Comparison of ENCODE assay signal across 8 mouse cellular contexts in the genomic region with DNA sequence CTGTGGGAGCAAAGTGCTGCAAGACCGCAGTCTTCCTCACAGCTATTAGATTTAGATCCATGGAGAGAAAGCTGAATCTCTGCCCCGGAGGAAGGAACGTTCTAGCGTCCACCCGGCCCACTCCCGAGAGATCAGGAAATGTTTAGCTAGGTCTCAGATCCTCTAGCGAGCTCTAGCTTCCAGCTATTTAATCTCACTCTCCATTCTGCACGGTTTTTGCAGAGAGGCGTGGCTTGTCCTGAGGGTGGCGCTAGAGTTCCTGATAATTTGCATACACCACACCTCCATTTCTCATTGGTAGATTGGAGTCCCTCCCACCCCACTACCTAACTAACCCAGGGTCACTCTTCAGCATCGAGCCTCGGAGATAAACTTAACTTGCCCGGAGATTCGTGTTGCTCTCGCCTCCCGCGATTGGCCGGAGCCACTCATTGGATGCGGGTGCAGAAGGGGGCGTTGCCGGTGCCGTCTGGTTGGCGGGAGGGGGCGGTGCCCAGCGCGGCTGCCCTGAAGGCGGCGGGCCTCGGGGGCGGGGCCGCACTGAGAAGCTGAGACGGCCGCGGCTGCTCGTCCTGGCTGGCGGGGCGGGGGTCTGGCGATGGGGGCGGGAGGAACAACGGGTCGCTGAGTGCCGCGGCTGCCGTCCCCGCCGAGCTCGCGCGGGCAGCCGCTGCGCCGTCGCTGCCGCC. TPM values are rescaled to one million over a fixed set of nuclear protein-coding genes. Genes with fewer than 3 reads are reported as not detected.
A peak's percentile ranks its signal among the peaks of the same experiment; 100 is the strongest.
DNase-seq lines count a peak whose midpoint lies in the region; ATAC-seq and TF ChIP-seq lines count a peak whose summit lies in the region.

No protein-coding gene starts in this region.

- H3K27ac ChIP-seq in embryonic facial prominence, embryonic 14.5 days (replicated peaks; ENCODE audit: low read depth, low read length) = peak overlapping the region; percentile 95
- peak overlapping the region; percentile 85 for H3K27ac ChIP-seq in heart, adult 2 months
- H3K27ac ChIP-seq in limb, embryonic 13.5 days = peak overlapping the region; percentile 97
- H3K27ac ChIP-seq in midbrain, embryonic 16.5 days (ENCODE audit: low read length) = peak overlapping the region; percentile 90

- H3K9me3 ChIP-seq in embryonic facial prominence, embryonic 14.5 days (ENCODE audit: control insufficient read depth, low read length) = no peaks in the 10 kb centered on the region
- H3K9me3 ChIP-seq in limb, embryonic 13.5 days = no peaks in the 10 kb centered on the region
- H3K9me3 ChIP-seq in midbrain, embryonic 16.5 days (replicated peaks; ENCODE audit: control insufficient read depth, low read length, poor library complexity, severe bottlenecking) = no peaks in the 10 kb centered on the region

- H3K4me3 ChIP-seq in embryonic facial prominence, embryonic 14.5 days (ENCODE audit: low read depth, low read length) = peak overlapping the region; percentile 88
- peak overlapping the region; percentile 67 for H3K4me3 ChIP-seq in heart, adult 2 months
- H3K4me3 ChIP-seq in limb, embryonic 13.5 days = peak overlapping the region; percentile 92
- peak overlapping the region; percentile 77 for H3K4me3 ChIP-seq in midbrain, embryonic 16.5 days (ENCODE audit: low read depth, low read length)

- TF ChIP-seq POLR2A in heart, adult 2 months (IDR thresholded peaks at IDR 0.05; ENCODE audit: insufficient read depth, low read depth, low read length) = peak; percentile 85

- no peaks in the 10 kb centered on the region for H3K79me2 ChIP-seq in heart, adult 2 months (replicated peaks; ENCODE audit: control insufficient read depth, insufficient read depth, low read length)

- no peaks in the 10 kb centered on the region for H3K27me3 ChIP-seq in embryonic facial prominence, embryonic 14.5 days (replicated peaks; ENCODE audit: control insufficient read depth, insufficient read depth, low read length)
- H3K27me3 ChIP-seq in heart, adult 2 months (ENCODE audit: control insufficient read depth, insufficient read depth, low read length) = no peaks in the 10 kb centered on the region
- no peaks in the 10 kb centered on the region for H3K27me3 ChIP-seq in limb, embryonic 13.5 days
- H3K27me3 ChIP-seq in midbrain, embryonic 16.5 days (ENCODE audit: control insufficient read depth, insufficient read depth, low read depth, low read length) = no peaks in the 10 kb centered on the region; the same call in 1 of the 2 replicates

- peak; percentile 81 for TF ChIP-seq EP300 in heart, adult 2 months (IDR thresholded peaks at IDR 0.05; ENCODE audit: insufficient read depth, low read depth, low read length)

- under 1% methylated on average over 27 of the region's 54 CpGs for WGBS in embryonic facial prominence, embryonic 14.5 days
- under 1% methylated on average over 28 of the region's 54 CpGs for WGBS in heart, adult 2 months
- WGBS in limb, embryonic 13.5 days = under 1% methylated on average over 50 of the region's 54 CpGs
- WGBS in midbrain, embryonic 16.5 days = under 1% methylated on average over 42 of the region's 54 CpGs

- H3K4me2 ChIP-seq in embryonic facial prominence, embryonic 14.5 days (ENCODE audit: low read depth, low read length) = peak overlapping the region; percentile 61
- H3K4me2 ChIP-seq in limb, embryonic 13.5 days (replicated peaks) = peak overlapping the region; percentile 68
- peak overlapping the region; percentile 71 for H3K4me2 ChIP-seq in midbrain, embryonic 16.5 days (ENCODE audit: low read length)

- peak; percentile 83 for TF ChIP-seq CTCF in heart, adult 2 months (IDR thresholded peaks at IDR 0.05)

- intact Hi-C loops in heart, adult 2 months (cut with DNase I) = loop anchor here (2.0 to 5.0 kb wide), 4 partner anchors 69 to 387 kb away; partner anchors contain the start of genes Cwc15, Endod1 and Kdm4d

- ATAC-seq in embryonic facial prominence, embryonic 14.5 days (ENCODE audit: low read depth) = peak; percentile 98
- ATAC-seq in limb, embryonic 13.5 days (ENCODE audit: low FRiP score, low read depth) = peak; percentile 98
- peak; percentile 99 for ATAC-seq in midbrain, embryonic 16.5 days

- peaks cover 15% of the 10 kb centered on the region; the same call in 1 of the 2 replicates for H3K4me1 ChIP-seq in embryonic facial prominence, embryonic 14.5 days (ENCODE audit: control insufficient read depth, insufficient read depth, low read length)
- H3K4me1 ChIP-seq in heart, adult 2 months (ENCODE audit: control insufficient read depth, insufficient read depth, low read length) = no peaks in the 10 kb centered on the region
- peaks cover 21% of the 10 kb centered on the region for H3K4me1 ChIP-seq in limb, embryonic 13.5 days
- peaks cover 20% of the 10 kb centered on the region for H3K4me1 ChIP-seq in midbrain, embryonic 16.5 days (ENCODE audit: control insufficient read depth, insufficient read depth, low read length)

- H3K36me3 ChIP-seq in embryonic facial prominence, embryonic 14.5 days (ENCODE audit: control insufficient read depth, insufficient read depth, low read length) = no peaks in the 10 kb centered on the region
- H3K36me3 ChIP-seq in heart, adult 2 months (ENCODE audit: control insufficient read depth, insufficient read depth, low read length) = no peaks in the 10 kb centered on the region
- no peaks in the 10 kb centered on the region for H3K36me3 ChIP-seq in limb, embryonic 13.5 days
- no peaks in the 10 kb centered on the region for H3K36me3 ChIP-seq in midbrain, embryonic 16.5 days (ENCODE audit: control insufficient read depth, insufficient read depth, low read length)

- DNase-seq in 3T3-L1 (ENCODE audit: low read depth, low spot score) = peak; percentile 99
- DNase-seq in adrenal gland, postnatal 4 days (ENCODE audit: low spot score in 2 of 2) = peak; percentile 87 to 96
- DNase-seq in embryonic facial prominence, embryonic 14.5 days (ENCODE audit: low spot score) = peak; percentile 100
- DNase-seq in heart, adult 2 months = peak; percentile 96 to 99
- DNase-seq in kidney, adult 8-10 months = peak; percentile 99 to 100
- peak; percentile 83 to 96 for DNase-seq in spleen, postnatal 10 days (ENCODE audit: low spot score in 2 of 2)

- H3K9ac ChIP-seq in embryonic facial prominence, embryonic 14.5 days (ENCODE audit: low read depth, low read length) = peak overlapping the region; percentile 93
- peak overlapping the region; percentile 79 for H3K9ac ChIP-seq in heart, adult 2 months (ENCODE audit: low read depth, low read length)
- peak overlapping the region; percentile 96 for H3K9ac ChIP-seq in limb, embryonic 13.5 days
- peak overlapping the region; percentile 94 for H3K9ac ChIP-seq in midbrain, embryonic 16.5 days (ENCODE audit: low read depth, low read length)

RNA-seq across cellular contexts. Expression of gene Sesn3, which starts 1.1 kb away (rescaled TPM):
- total RNA-seq in adrenal gland, postnatal 4 days (2021) = 10 to 100 TPM; 50.7 to 52.8 TPM
- polyA plus RNA-seq in embryonic facial prominence, embryonic 14.5 days (2014; fragmentation: Nextera tagmentation; extraction: Ambion mirVana) = 21.7 and 25.8 TPM in 2 replicates
- total RNA-seq in heart, adult 2 months (2021) = 10 to 100 TPM; 21.0 to 23.9 TPM
- polyA plus RNA-seq in heart, adult 2 months (2012; rRNA removed) = 3.9 and 8.5 TPM in 2 replicates
- 26.6 and 27.9 TPM in 2 replicates for polyA plus RNA-seq in limb, embryonic 13.5 days (2015; fragmentation: Nextera tagmentation; extraction: Ambion mirVana)
- polyA plus RNA-seq in midbrain, embryonic 16.5 days (2015; fragmentation: Nextera tagmentation; extraction: Ambion mirVana) = 13.6 and 16.1 TPM in 2 replicates

Comparison
In these comparisons a context has a peak if more than half of its experiments do, and no peak if none do; other contexts are left out.
1. Peak in every context shown above with its lines: DNase-seq, ATAC-seq, H3K4me3 ChIP-seq and H3K27ac ChIP-seq.